Mouse (Mus musculus) heart, postnatal 0 days (tissue): ENCODE measurements at regions not wholly inside any gene's neighbourhood (a gene's known extent, or its start where the extent isn't known, plus 50 kb on each side); places are given as distances from the start of the nearest gene placed in this dataset.

ENCODE experiments used
- CTCF ChIP-seq: IDR thresholded peaks from 2 replicates; pipeline ENCODE4 v1.5.1; 2016; ENCODE audit warnings: antibody characterized with exemption, control low read depth, low read depth
- EP300 ChIP-seq: IDR thresholded peaks from 2 replicates; pipeline ENCODE4 v1.6.1; 2016; ENCODE audit warnings: antibody characterized with exemption, low read depth

DNA sequence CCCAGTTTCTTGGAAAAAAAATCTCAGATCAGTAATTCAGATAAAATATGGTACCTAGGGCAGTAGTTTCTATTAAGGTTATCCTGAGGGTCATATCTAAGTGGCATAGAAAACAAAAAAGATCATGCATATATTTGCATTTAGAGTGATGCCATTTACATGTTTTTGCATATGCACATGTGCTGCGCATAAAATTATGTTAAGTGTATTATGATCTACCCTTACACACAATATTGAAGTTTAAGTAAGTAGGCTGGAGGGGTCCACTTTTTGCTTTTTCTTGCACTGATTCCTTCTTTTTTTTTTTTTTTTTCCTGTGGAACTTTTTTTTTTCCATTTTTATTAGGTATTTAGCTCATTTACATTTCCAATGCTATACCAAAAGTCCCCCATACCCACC, 193.1 kb upstream of the Ptbp2 start:
- no peak for TF ChIP-seq CTCF
- TF ChIP-seq EP300, result no peak
